Mouse (Mus musculus) limb, embryonic 14.5 days (tissue): ENCODE measurements at regions not wholly inside any gene's neighbourhood (a gene's known extent, or its start where the extent isn't known, plus 50 kb on each side); places are given as distances from the start of the nearest gene placed in this dataset.

Source experiments
- ATAC-seq: fragments of 200-750 bp; cut with Nextera tagmentation; 2 replicates; pipeline ENCODE4 v1.8.0; 2017; ENCODE audit warnings: low read depth, moderate number of reproducible peaks, moderate TSS enrichment; ENCODE audit not compliant: low FRiP score
- DNase-seq: peaks from one replicate; pipeline ENCODE4 v3.0.0-alpha.2; 2015; ENCODE audit warnings: low spot score
- H3K27ac ChIP-seq: fragments of 300-500 bp; sonication (generic); replicated peaks from 2 replicates; pipeline ENCODE4 v1.5.1; 2014; ENCODE audit warnings: low read depth, mild to moderate bottlenecking, low read length, moderate library complexity, mixed read lengths
- H3K27me3 ChIP-seq: fragments of 300-500 bp; sonication (generic); 2 replicates; pipeline ENCODE4 v1.6.1; 2014; ENCODE audit warnings: low read length, mixed read lengths; ENCODE audit not compliant: control insufficient read depth, insufficient read depth
- H3K36me3 ChIP-seq: fragments of 300-500 bp; sonication (generic); 2 replicates; pipeline ENCODE4 v1.6.1; 2014; ENCODE audit warnings: mild to moderate bottlenecking, low read length, moderate library complexity, mixed read lengths; ENCODE audit not compliant: control insufficient read depth, insufficient read depth
- H3K4me1 ChIP-seq: fragments of 300-500 bp; sonication (generic); 2 replicates; pipeline ENCODE4 v1.6.1; 2014; ENCODE audit warnings: antibody characterized with exemption, low read length, mixed read lengths; ENCODE audit not compliant: control insufficient read depth, insufficient read depth
- H3K4me2 ChIP-seq: fragments of 300-500 bp; sonication (generic); replicated peaks from 2 replicates; pipeline ENCODE4 v1.6.1; 2014; ENCODE audit warnings: low read depth, mild to moderate bottlenecking, low read length, moderate library complexity; ENCODE audit not compliant: severe bottlenecking
- H3K4me3 ChIP-seq: fragments of 300-500 bp; sonication (generic); replicated peaks from 2 replicates; pipeline ENCODE4 v1.5.1; 2014; ENCODE audit warnings: low read length
- H3K9ac ChIP-seq: fragments of 300-500 bp; sonication (generic); 2 replicates; pipeline ENCODE4 v1.6.1; 2014; ENCODE audit warnings: mild to moderate bottlenecking, low read depth, low read length, moderate library complexity; ENCODE audit not compliant: severe bottlenecking
- H3K9me3 ChIP-seq: fragments of 300-500 bp; sonication (generic); 2 replicates; pipeline ENCODE4 v1.6.1; 2016; ENCODE audit warnings: low read length; ENCODE audit not compliant: control insufficient read depth
- POLR2A ChIP-seq: fragments of 200-500 bp; IDR thresholded peaks from 2 replicates; pipeline ENCODE4 v1.8.0; 2012; ENCODE audit warnings: inconsistent platforms, mild to moderate bottlenecking, moderate library complexity, borderline replicate concordance; ENCODE audit not compliant: insufficient read depth, insufficient read length; ENCODE audit errors: extremely low read depth
- WGBS: fragments of 180-500 bp; shearing (Covaris S2); extraction: QIAGEN DNeasy Blood & Tissue Kit; methylation state at CpG from one replicate; pipeline ENCODE4 v1.1.7; 2014; 5-methylcytosine and 5-hydroxymethylcytosine counted together

GRCm38 (mm10) chr12:96261978-96262377 is 570.0 kb downstream of the Flrt2 start:
- no peak overlapping the region for H3K4me2 ChIP-seq
- no peaks in the 10 kb centered on the region for H3K27me3 ChIP-seq
- TF ChIP-seq POLR2A: no peak
- no peak overlapping the region for H3K27ac ChIP-seq
- H3K9ac ChIP-seq: no peak overlapping the region
- DNase-seq (no peak), ATAC-seq (no peak)
- H3K4me1 ChIP-seq: no peaks in the 10 kb centered on the region
- H3K4me3 ChIP-seq: no peak overlapping the region
- no peaks in the 10 kb centered on the region for H3K9me3 ChIP-seq
- H3K36me3 ChIP-seq: no peaks in the 10 kb centered on the region
- 58% methylated on average over 4 of the region's 4 CpGs for WGBS

- Histone ChIP-seq H3K4me3 (no peak overlapping the region), H3K27ac (no peak overlapping the region), H3K9me3 (no peaks in the 10 kb centered on the region), H3K4me1 (no peaks in the 10 kb centered on the region), H3K4me2 (no peak overlapping the region), H3K27me3 (no peaks in the 10 kb centered on the region), H3K36me3 (no peaks in the 10 kb centered on the region), H3K9ac (no peak overlapping the region)
- no peak for DNase-seq
- TF ChIP-seq POLR2A: no peak
- ATAC-seq: no peak
Observed at GRCm38 (mm10) chr12:96275894-96276293, 583.9 kb downstream of the Flrt2 start.

GRCm38 (mm10) chr12:96311137-96311536 is 619.1 kb downstream of the Flrt2 start:
- Histone ChIP-seq H3K27me3 (no peaks in the 10 kb centered on the region), H3K36me3 (no peaks in the 10 kb centered on the region), H3K9ac (no peak overlapping the region), H3K4me3 (no peak overlapping the region), H3K4me1 (no peaks in the 10 kb centered on the region), H3K4me2 (no peak overlapping the region), H3K9me3 (no peaks in the 10 kb centered on the region), H3K27ac (no peak overlapping the region)
- ATAC-seq (no peak), DNase-seq (no peak)
- WGBS: 3% methylated on average over 2 of the region's 2 CpGs
- no peak for TF ChIP-seq POLR2A

GRCm38 (mm10) chr12:96323061-96323786 is 631.2 kb downstream of the Flrt2 start:
- H3K4me3 ChIP-seq: no peak overlapping the region
- H3K27me3 ChIP-seq: no peaks in the 10 kb centered on the region
- DNase-seq: peak; percentile 55
- no peaks in the 10 kb centered on the region for H3K9me3 ChIP-seq
- WGBS: 69% methylated on average over 10 of the region's 10 CpGs
- H3K4me2 ChIP-seq: no peak overlapping the region
- ATAC-seq: no peak
- TF ChIP-seq POLR2A: no peak
- H3K27ac ChIP-seq: no peak overlapping the region
- H3K9ac ChIP-seq: no peak overlapping the region
- H3K36me3 ChIP-seq: no peaks in the 10 kb centered on the region
- H3K4me1 ChIP-seq: no peaks in the 10 kb centered on the region

- Histone ChIP-seq H3K4me3 (no peak overlapping the region), H3K36me3 (no peaks in the 10 kb centered on the region), H3K4me1 (no peaks in the 10 kb centered on the region), H3K9ac (no peak overlapping the region), H3K9me3 (no peaks in the 10 kb centered on the region), H3K27ac (no peak overlapping the region), H3K4me2 (no peak overlapping the region), H3K27me3 (no peaks in the 10 kb centered on the region)
- WGBS: 57% methylated on average over 3 of the region's 3 CpGs
- TF ChIP-seq POLR2A: no peak
- ATAC-seq (no peak), DNase-seq (no peak)
Observed at GRCm38 (mm10) chr12:96351143-96351542, 659.1 kb downstream of the Flrt2 start.
